Mouse (Mus musculus): Measurements from ENCODE around the gene Dock9. TPM values are rescaled to one million over a fixed set of nuclear protein-coding genes. Genes with fewer than 3 reads are reported as not detected.

Gene Dock9
- polyA plus RNA-seq, 1 experiment = 1.1 TPM

GRCm38 (mm10) chr14:121713166-121713829 is 84.3 kb downstream of the Dock9 start:
- TF ChIP-seq POLR2A (IDR thresholded peaks at IDR 0.05; ENCODE audit: borderline replicate concordance, low read depth, low read length) (no peak), CTCF (IDR thresholded peaks at IDR 0.05; ENCODE audit: low read depth, low read length) (no peak)
- Histone ChIP-seq H3K27ac (ENCODE audit: insufficient read depth, low read depth, low read length) (no peak overlapping the region), H3K4me1 (ENCODE audit: control insufficient read depth, insufficient read depth, low read length) (peaks cover 5% of the 10 kb centered on the region), H3K4me3 (ENCODE audit: insufficient read depth, low read length) (no peak overlapping the region)

- TF ChIP-seq CTCF (IDR thresholded peaks at IDR 0.05; ENCODE audit: low read depth, low read length) = no peak
- TF ChIP-seq POLR2A (IDR thresholded peaks at IDR 0.05; ENCODE audit: borderline replicate concordance, low read depth, low read length) = no peak
- Histone ChIP-seq H3K4me3 (ENCODE audit: insufficient read depth, low read length) (no peak overlapping the region), H3K4me1 (ENCODE audit: control insufficient read depth, insufficient read depth, low read length) (peaks cover 9% of the 10 kb centered on the region), H3K27ac (ENCODE audit: insufficient read depth, low read depth, low read length) (no peak overlapping the region)
Observed at GRCm38 (mm10) chr14:121711089-121711826, 86.4 kb downstream of the Dock9 start.

GRCm38 (mm10) chr14:121710130-121710529 is 87.5 kb downstream of the Dock9 start:
- no peak overlapping the region for H3K4me3 ChIP-seq (ENCODE audit: insufficient read depth, low read length)
- no peak for TF ChIP-seq CTCF (IDR thresholded peaks at IDR 0.05; ENCODE audit: low read depth, low read length)
- no peak for TF ChIP-seq POLR2A (IDR thresholded peaks at IDR 0.05; ENCODE audit: borderline replicate concordance, low read depth, low read length)
- no peak overlapping the region for H3K27ac ChIP-seq (ENCODE audit: insufficient read depth, low read depth, low read length)
- H3K4me1 ChIP-seq (ENCODE audit: control insufficient read depth, insufficient read depth, low read length) = peaks cover 7% of the 10 kb centered on the region

GRCm38 (mm10) chr14:121708244-121708643 is 89.4 kb downstream of the Dock9 start:
- H3K4me1 ChIP-seq (ENCODE audit: control insufficient read depth, insufficient read depth, low read length) = peaks cover 5% of the 10 kb centered on the region; the same call in 1 of the 2 replicates
- no peak for TF ChIP-seq CTCF (IDR thresholded peaks at IDR 0.05; ENCODE audit: low read depth, low read length)
- TF ChIP-seq POLR2A (IDR thresholded peaks at IDR 0.05; ENCODE audit: borderline replicate concordance, low read depth, low read length) = no peak

DNA sequence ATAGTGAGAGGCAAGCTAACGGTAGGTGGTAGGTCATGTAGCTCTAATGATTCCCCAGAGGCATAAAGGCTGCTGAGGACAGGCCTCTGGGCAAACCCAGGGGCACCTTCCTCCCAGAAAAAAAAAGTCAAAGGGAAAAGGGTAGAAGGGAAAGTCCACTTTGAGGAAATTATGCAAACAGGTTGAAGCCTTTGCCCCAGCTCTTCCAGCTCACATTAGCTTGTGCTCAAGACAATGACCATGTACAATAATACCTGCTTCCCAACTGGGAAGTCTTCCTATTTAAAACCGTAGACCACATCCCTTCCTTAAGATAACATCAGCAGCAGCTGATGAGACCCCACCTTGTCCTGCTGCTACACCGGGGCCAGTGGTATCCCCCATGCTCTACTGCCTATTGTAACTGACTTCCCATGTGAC is 91.1 kb downstream of the Dock9 start:
- no peak overlapping the region for H3K4me3 ChIP-seq (ENCODE audit: insufficient read depth, low read length)
- peaks cover 5% of the 10 kb centered on the region; the same call in 1 of the 2 replicates for H3K4me1 ChIP-seq (ENCODE audit: control insufficient read depth, insufficient read depth, low read length)
- TF ChIP-seq CTCF (IDR thresholded peaks at IDR 0.05; ENCODE audit: low read depth, low read length) = no peak
- TF ChIP-seq POLR2A (IDR thresholded peaks at IDR 0.05; ENCODE audit: borderline replicate concordance, low read depth, low read length) = no peak
- no peak overlapping the region for H3K27ac ChIP-seq (ENCODE audit: insufficient read depth, low read depth, low read length)

More at GRCm38 (mm10) chr14:121708244-121708643, 89.4 kb downstream of the Dock9 start:
- Histone ChIP-seq H3K27ac (ENCODE audit: insufficient read depth, low read depth, low read length) (no peak overlapping the region), H3K4me3 (ENCODE audit: insufficient read depth, low read length) (no peak overlapping the region)

GRCm38 (mm10) chr14:121705644-121706043 is 92.0 kb downstream of the Dock9 start:
- H3K4me1 ChIP-seq (ENCODE audit: control insufficient read depth, insufficient read depth, low read length) = peaks cover 5% of the 10 kb centered on the region; the same call in 1 of the 2 replicates
- no peak for TF ChIP-seq POLR2A (IDR thresholded peaks at IDR 0.05; ENCODE audit: borderline replicate concordance, low read depth, low read length)
- no peak for TF ChIP-seq CTCF (IDR thresholded peaks at IDR 0.05; ENCODE audit: low read depth, low read length)
- H3K4me3 ChIP-seq (ENCODE audit: insufficient read depth, low read length) = no peak overlapping the region
- no peak overlapping the region for H3K27ac ChIP-seq (ENCODE audit: insufficient read depth, low read depth, low read length)

DNA sequence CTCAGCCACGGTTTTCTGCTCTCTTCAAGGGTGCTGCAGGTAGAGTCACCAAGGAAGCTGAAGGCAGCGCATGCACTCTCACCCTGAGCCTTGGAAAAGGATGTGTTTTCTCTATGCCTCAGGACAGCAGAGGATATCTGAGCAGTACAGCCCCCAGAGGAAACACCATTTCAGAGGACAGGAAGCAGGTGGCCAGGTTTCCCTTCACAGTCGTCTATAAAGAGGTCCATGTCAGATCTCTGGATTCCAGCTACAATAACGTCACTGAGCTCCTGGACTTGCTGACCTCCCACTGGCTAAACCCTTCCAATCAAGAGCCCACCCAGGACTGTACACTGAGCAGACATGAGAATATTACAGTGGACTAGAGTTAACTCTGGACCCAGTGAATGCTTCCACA is 95.1 kb downstream of the Dock9 start:
- no peak for TF ChIP-seq CTCF (IDR thresholded peaks at IDR 0.05; ENCODE audit: low read depth, low read length)
- no peak for TF ChIP-seq POLR2A (IDR thresholded peaks at IDR 0.05; ENCODE audit: borderline replicate concordance, low read depth, low read length)
- H3K27ac ChIP-seq (ENCODE audit: insufficient read depth, low read depth, low read length) = no peak overlapping the region
- peaks cover 5% of the 10 kb centered on the region; the same call in 1 of the 2 replicates for H3K4me1 ChIP-seq (ENCODE audit: control insufficient read depth, insufficient read depth, low read length)
- H3K4me3 ChIP-seq (ENCODE audit: insufficient read depth, low read length) = no peak overlapping the region

DNA sequence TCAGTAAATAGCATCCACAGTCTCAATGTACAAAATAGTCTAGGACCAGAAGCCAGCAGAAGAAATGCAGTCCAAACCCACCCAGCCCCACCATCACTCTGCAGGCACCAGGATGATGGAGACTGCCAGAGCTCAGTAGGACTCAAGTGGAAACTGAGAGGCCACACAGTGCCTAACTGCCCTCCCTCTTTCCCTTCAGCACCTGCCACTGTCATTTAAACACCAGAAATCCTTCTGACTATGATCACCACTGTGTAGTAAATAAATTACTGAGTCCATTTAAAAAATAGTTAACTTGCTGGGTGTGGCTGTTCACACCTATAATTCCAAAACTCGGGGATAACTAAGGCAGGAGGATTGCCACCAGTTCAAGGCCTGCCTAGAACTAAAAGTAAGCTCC is 97.6 kb downstream of the Dock9 start:
- H3K4me1 ChIP-seq (ENCODE audit: control insufficient read depth, insufficient read depth, low read length) = no peaks in the 10 kb centered on the region
- no peak overlapping the region for H3K4me3 ChIP-seq (ENCODE audit: insufficient read depth, low read length)
- TF ChIP-seq CTCF (IDR thresholded peaks at IDR 0.05; ENCODE audit: low read depth, low read length) (no peak), POLR2A (IDR thresholded peaks at IDR 0.05; ENCODE audit: borderline replicate concordance, low read depth, low read length) (no peak)
- no peak overlapping the region for H3K27ac ChIP-seq (ENCODE audit: insufficient read depth, low read depth, low read length)

DNA sequence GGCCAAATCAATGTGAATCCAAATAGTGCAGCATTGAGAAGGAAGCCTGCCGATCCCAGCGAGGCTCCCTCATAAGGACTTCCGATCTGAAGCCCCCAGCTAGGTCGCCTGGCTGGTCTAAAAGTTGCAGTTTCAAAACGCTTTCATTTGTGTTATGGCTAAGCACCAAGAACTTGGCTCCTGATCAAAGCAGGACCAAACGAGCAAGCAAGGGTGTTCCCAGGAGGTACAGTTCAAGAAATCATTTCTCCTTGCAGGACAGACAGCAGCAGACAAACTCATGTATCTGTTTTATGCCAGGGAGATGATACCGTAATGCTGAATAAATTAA is 99.1 kb downstream of the Dock9 start:
- Histone ChIP-seq H3K4me1 (ENCODE audit: control insufficient read depth, insufficient read depth, low read length) (no peaks in the 10 kb centered on the region), H3K4me3 (ENCODE audit: insufficient read depth, low read length) (no peak overlapping the region), H3K27ac (ENCODE audit: insufficient read depth, low read depth, low read length) (no peak overlapping the region)
- TF ChIP-seq CTCF (IDR thresholded peaks at IDR 0.05; ENCODE audit: low read depth, low read length) = no peak
- TF ChIP-seq POLR2A (IDR thresholded peaks at IDR 0.05; ENCODE audit: borderline replicate concordance, low read depth, low read length) = no peak
